Mouse (Mus musculus): ENCODE results near the gene Mmp11. TPM values are rescaled to one million over a fixed set of nuclear protein-coding genes. Genes with fewer than 3 reads are reported as not detected.

Gene Mmp11
- total and polyA plus RNA-seq, 2 experiments: 0.18 to 1.4 TPM

GRCm38 (mm10) chr10:75934991-75935390, 1.3 kb downstream of the Mmp11 start:
- Histone ChIP-seq H3K27ac (replicated peaks; ENCODE audit: insufficient read depth, low read depth, low read length) (peak overlapping the region; percentile 98), H3K9ac (ENCODE audit: low read depth, low read length) (peak overlapping the region; percentile 73; the same call in 1 of the 2 replicates), H3K27me3 (ENCODE audit: control insufficient read depth, insufficient read depth, low read length) (no peaks in the 10 kb centered on the region), H3K4me3 (ENCODE audit: insufficient read depth, low read depth, low read length) (no peak overlapping the region; the same call in 1 of the 2 replicates), H3K36me3 (ENCODE audit: control insufficient read depth, insufficient read depth, low read length) (peaks cover 2% of the 10 kb centered on the region), H3K79me2 (ENCODE audit: control insufficient read depth, insufficient read depth, low read length) (peaks cover 7% of the 10 kb centered on the region; the same call in 1 of the 2 replicates), H3K4me1 (ENCODE audit: control insufficient read depth, insufficient read depth, low read length) (peaks cover 13% of the 10 kb centered on the region)
- peak; percentile 94 for DNase-seq (ENCODE audit: extremely low read depth, low read depth, low spot score)
- no peak for TF ChIP-seq CTCF (IDR thresholded peaks at IDR 0.05; ENCODE audit: low read depth, low read length)
- TF ChIP-seq POLR2A (IDR thresholded peaks at IDR 0.05; ENCODE audit: extremely low read depth, insufficient read depth, low read length): no peak
- WGBS: 35% methylated on average over 1 of the region's 1 CpGs

- peak; percentile 90 for DNase-seq (ENCODE audit: extremely low read depth, low read depth, low spot score)
- H3K9ac ChIP-seq (ENCODE audit: low read depth, low read length): peak within 1 kb of the TSS; percentile 82
- H3K79me2 ChIP-seq (ENCODE audit: control insufficient read depth, insufficient read depth, low read length): peaks cover 7% of the 10 kb centered on the region; the same call in 1 of the 2 replicates
- no peak for TF ChIP-seq CTCF (IDR thresholded peaks at IDR 0.05; ENCODE audit: low read depth, low read length)
- no peak for TF ChIP-seq POLR2A (IDR thresholded peaks at IDR 0.05; ENCODE audit: extremely low read depth, insufficient read depth, low read length)
- H3K36me3 ChIP-seq (ENCODE audit: control insufficient read depth, insufficient read depth, low read length): no peaks in the 10 kb centered on the region
- WGBS: 24% methylated on average over 6 of the region's 6 CpGs
- no peaks in the 10 kb centered on the region for H3K27me3 ChIP-seq (ENCODE audit: control insufficient read depth, insufficient read depth, low read length)
- H3K27ac ChIP-seq (replicated peaks; ENCODE audit: insufficient read depth, low read depth, low read length): no peak within 1 kb of the TSS
- peak within 1 kb of the TSS; percentile 61; the same call in 1 of the 2 replicates for H3K4me3 ChIP-seq (ENCODE audit: insufficient read depth, low read depth, low read length)
- peaks cover 9% of the 10 kb centered on the region for H3K4me1 ChIP-seq (ENCODE audit: control insufficient read depth, insufficient read depth, low read length)
Observed at GRCm38 (mm10) chr10:75932891-75933290, 3.4 kb downstream of the Mmp11 start, which contains the start of gene Chchd10. Gene Chchd10, plus strand, starts transcription at chr10:75933130.

DNA sequence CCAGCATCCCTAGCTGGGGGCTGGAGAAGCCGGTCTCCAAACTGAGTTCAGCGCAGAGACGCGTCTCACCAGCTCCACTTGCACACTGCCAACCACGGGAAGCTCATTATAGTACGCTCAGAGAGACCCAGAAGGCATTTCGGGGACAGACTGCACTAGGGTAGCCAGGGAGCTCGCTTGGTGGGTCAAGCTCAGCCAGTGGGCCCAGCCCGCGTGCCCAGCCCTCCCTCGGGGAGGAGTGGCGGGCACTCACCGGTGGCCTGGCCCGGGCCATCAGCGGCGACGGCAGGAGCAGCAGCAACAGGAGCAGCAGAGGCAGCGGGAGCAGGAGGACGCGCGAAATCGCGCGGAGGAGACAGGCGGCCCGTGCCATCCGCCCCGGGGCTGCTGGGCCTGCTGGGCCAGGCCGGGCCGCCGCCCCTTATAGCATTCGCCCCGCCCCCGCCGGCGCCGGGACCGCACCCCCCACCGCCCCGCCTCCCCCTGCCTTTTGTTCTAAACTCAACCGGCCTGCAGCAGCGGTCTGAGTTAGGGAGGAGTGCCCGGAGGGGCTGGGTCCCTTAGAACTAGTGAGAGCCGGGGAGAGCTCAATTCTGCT, 4.1 kb downstream of the Mmp11 start:
- H3K4me3 ChIP-seq (ENCODE audit: insufficient read depth, low read depth, low read length): peak overlapping the region; percentile 61; the same call in 1 of the 2 replicates
- H3K9ac ChIP-seq (ENCODE audit: low read depth, low read length): peak overlapping the region; percentile 82
- DNase-seq (ENCODE audit: extremely low read depth, low read depth, low spot score): no peak
- H3K4me1 ChIP-seq (ENCODE audit: control insufficient read depth, insufficient read depth, low read length): peaks cover 9% of the 10 kb centered on the region
- no peaks in the 10 kb centered on the region for H3K36me3 ChIP-seq (ENCODE audit: control insufficient read depth, insufficient read depth, low read length)
- 7% methylated on average over 42 of the region's 44 CpGs for WGBS
- no peaks in the 10 kb centered on the region for H3K27me3 ChIP-seq (ENCODE audit: control insufficient read depth, insufficient read depth, low read length)
- H3K27ac ChIP-seq (replicated peaks; ENCODE audit: insufficient read depth, low read depth, low read length): no peak overlapping the region
- peaks cover 5% of the 10 kb centered on the region; the same call in 1 of the 2 replicates for H3K79me2 ChIP-seq (ENCODE audit: control insufficient read depth, insufficient read depth, low read length)
- TF ChIP-seq CTCF (IDR thresholded peaks at IDR 0.05; ENCODE audit: low read depth, low read length) (no peak), POLR2A (IDR thresholded peaks at IDR 0.05; ENCODE audit: extremely low read depth, insufficient read depth, low read length) (no peak)

- 25% methylated on average over 7 of the region's 7 CpGs for WGBS
- no peak overlapping the region for H3K4me3 ChIP-seq (ENCODE audit: insufficient read depth, low read depth, low read length)
- no peak overlapping the region for H3K9ac ChIP-seq (ENCODE audit: low read depth, low read length)
- H3K36me3 ChIP-seq (ENCODE audit: control insufficient read depth, insufficient read depth, low read length): no peaks in the 10 kb centered on the region
- H3K27me3 ChIP-seq (ENCODE audit: control insufficient read depth, insufficient read depth, low read length): no peaks in the 10 kb centered on the region
- DNase-seq (ENCODE audit: extremely low read depth, low read depth, low spot score): no peak
- peaks cover 2% of the 10 kb centered on the region; the same call in 1 of the 2 replicates for H3K79me2 ChIP-seq (ENCODE audit: control insufficient read depth, insufficient read depth, low read length)
- H3K4me1 ChIP-seq (ENCODE audit: control insufficient read depth, insufficient read depth, low read length): peaks cover 9% of the 10 kb centered on the region
- H3K27ac ChIP-seq (replicated peaks; ENCODE audit: insufficient read depth, low read depth, low read length): no peak overlapping the region
- TF ChIP-seq POLR2A (IDR thresholded peaks at IDR 0.05; ENCODE audit: extremely low read depth, insufficient read depth, low read length) (no peak), CTCF (IDR thresholded peaks at IDR 0.05; ENCODE audit: low read depth, low read length) (no peak)
Observed at GRCm38 (mm10) chr10:75931311-75931710, 5.0 kb downstream of the Mmp11 start.

- Histone ChIP-seq H3K4me1 (ENCODE audit: control insufficient read depth, insufficient read depth, low read length) (peaks cover 9% of the 10 kb centered on the region), H3K79me2 (ENCODE audit: control insufficient read depth, insufficient read depth, low read length) (no peaks in the 10 kb centered on the region), H3K27ac (replicated peaks; ENCODE audit: insufficient read depth, low read depth, low read length) (no peak overlapping the region), H3K9ac (ENCODE audit: low read depth, low read length) (no peak overlapping the region), H3K36me3 (ENCODE audit: control insufficient read depth, insufficient read depth, low read length) (no peaks in the 10 kb centered on the region), H3K27me3 (ENCODE audit: control insufficient read depth, insufficient read depth, low read length) (no peaks in the 10 kb centered on the region), H3K4me3 (ENCODE audit: insufficient read depth, low read depth, low read length) (no peak overlapping the region)
- no peak for DNase-seq (ENCODE audit: extremely low read depth, low read depth, low spot score)
- 58% methylated on average over 6 of the region's 6 CpGs for WGBS
- TF ChIP-seq POLR2A (IDR thresholded peaks at IDR 0.05; ENCODE audit: extremely low read depth, insufficient read depth, low read length) (no peak), CTCF (IDR thresholded peaks at IDR 0.05; ENCODE audit: low read depth, low read length) (no peak)
Observed at GRCm38 (mm10) chr10:75930304-75930703, 6.0 kb downstream of the Mmp11 start.

- TF ChIP-seq CTCF (IDR thresholded peaks at IDR 0.05; ENCODE audit: low read depth, low read length) (no peak), POLR2A (IDR thresholded peaks at IDR 0.05; ENCODE audit: extremely low read depth, insufficient read depth, low read length) (no peak)
- Histone ChIP-seq H3K4me1 (ENCODE audit: control insufficient read depth, insufficient read depth, low read length) (peaks cover 4% of the 10 kb centered on the region), H3K36me3 (ENCODE audit: control insufficient read depth, insufficient read depth, low read length) (no peaks in the 10 kb centered on the region), H3K4me3 (ENCODE audit: insufficient read depth, low read depth, low read length) (no peak overlapping the region), H3K9ac (ENCODE audit: low read depth, low read length) (no peak overlapping the region), H3K27me3 (ENCODE audit: control insufficient read depth, insufficient read depth, low read length) (no peaks in the 10 kb centered on the region), H3K27ac (replicated peaks; ENCODE audit: insufficient read depth, low read depth, low read length) (no peak overlapping the region), H3K79me2 (ENCODE audit: control insufficient read depth, insufficient read depth, low read length) (0 out of 2 replicates have a peak, but pooled peaks cover 4% of the 10 kb centered on the region)
- WGBS: 92% methylated on average over 13 of the region's 13 CpGs
- DNase-seq (ENCODE audit: extremely low read depth, low read depth, low spot score): no peak
Observed at GRCm38 (mm10) chr10:75926396-75926795, 9.9 kb downstream of the Mmp11 start.
